Mouse (Mus musculus) MEL (cell line): ENCODE measurements around the gene 9130409I23Rik.

Experiments
- CTCF ChIP-seq, 3 experiments: IDR thresholded peaks in 2 of 3; conservative IDR thresholded peaks in 1 of 3; 2 replicates each; pipeline ENCODE4 v1.5.1; 2011 to 2012; ENCODE audit warnings: low read length in 3 of 3, low read depth in 2 of 3, mild to moderate bottlenecking in 2 of 3, improper control_type of control experiment in 1 of 3, inconsistent platforms in 1 of 3, mixed read lengths in 1 of 3, moderate library complexity in 1 of 3; ENCODE audit not compliant: control insufficient read depth in 1 of 3, insufficient read depth in 1 of 3, poor library complexity in 1 of 3, severe bottlenecking in 1 of 3
- E2F4 ChIP-seq: IDR thresholded peaks from 2 replicates; pipeline ENCODE4 v1.6.1; 2011; ENCODE audit warnings: low read depth, low read length, improper control_type of control experiment, borderline replicate concordance
- KAT2A ChIP-seq: conservative IDR thresholded peaks from 2 replicates; pipeline ENCODE4 v1.6.1; 2012; ENCODE audit warnings: low read depth, low read length, improper control_type of control experiment, inconsistent platforms
- MAFK ChIP-seq: IDR thresholded peaks from 2 replicates; pipeline ENCODE4 v1.6.1; 2011; ENCODE audit warnings: low read depth, mild to moderate bottlenecking, low read length, improper control_type of control experiment, borderline replicate concordance
- MEF2A ChIP-seq: IDR thresholded peaks from 2 replicates; pipeline ENCODE4 v1.6.1; 2014; ENCODE audit warnings: low read depth, mild to moderate bottlenecking, inconsistent platforms, low read length, improper control_type of control experiment; ENCODE audit not compliant: poor library complexity, insufficient replicate concordance, severe bottlenecking; ENCODE audit errors: extremely low read depth
- MXI1 ChIP-seq: IDR thresholded peaks from 2 replicates; pipeline ENCODE4 v1.6.1; 2011; ENCODE audit warnings: mild to moderate bottlenecking, low read depth, low read length, improper control_type of control experiment
- POLR2A ChIP-seq, 2 experiments: IDR thresholded peaks; 2 replicates each; pipeline ENCODE4 v1.6.1; 2011 to 2012; ENCODE audit warnings: low read length in 2 of 2, mild to moderate bottlenecking in 2 of 2, control low read depth in 1 of 2, improper control_type of control experiment in 1 of 2, low read depth in 1 of 2, moderate library complexity in 1 of 2; ENCODE audit not compliant: control insufficient read depth in 1 of 2, insufficient read depth in 1 of 2, poor library complexity in 1 of 2
- POLR2AphosphoS5 ChIP-seq: IDR thresholded peaks from 2 replicates; pipeline ENCODE4 v1.6.1; 2012; ENCODE audit warnings: low read depth, borderline replicate concordance, mild to moderate bottlenecking, inconsistent platforms, low read length, moderate library complexity, mixed read lengths

- TF ChIP-seq CTCF (IDR thresholded peaks at IDR 0.05 in 2 of 3, conservative IDR thresholded peaks at IDR 0.05 in 1 of 3; ENCODE audit: control insufficient read depth in 1 of 3, insufficient read depth in 1 of 3, low read depth in 2 of 3, low read length in 3 of 3, poor library complexity in 1 of 3, severe bottlenecking in 1 of 3): no peak
- TF ChIP-seq POLR2AphosphoS5: no peak
- no peak for TF ChIP-seq MEF2A
- TF ChIP-seq MXI1: no peak
- TF ChIP-seq POLR2A (IDR thresholded peaks at IDR 0.05; ENCODE audit: control insufficient read depth in 1 of 2, insufficient read depth in 1 of 2, low read depth in 1 of 2, low read length in 2 of 2, poor library complexity in 1 of 2): no peak
- no peak for TF ChIP-seq KAT2A
- no peak for TF ChIP-seq E2F4
- TF ChIP-seq MAFK: peak; percentile 48; the same call in 1 of the 2 replicates
Observed at GRCm38 (mm10) chr1:181068344-181068743, 17.3 kb downstream of the 9130409I23Rik start.
